Mouse (Mus musculus): Measurements from ENCODE around the gene Gna15.

- TF ChIP-seq CTCF (IDR thresholded peaks at IDR 0.05; ENCODE audit: borderline replicate concordance, insufficient read depth, low read depth, low read length) (no peak), POLR2A (IDR thresholded peaks at IDR 0.05; ENCODE audit: borderline replicate concordance, insufficient read depth, low read length) (no peak)
Observed at GRCm38 (mm10) chr10:81500032-81500431, 24.0 kb downstream of the Gna15 start, which contains the start of gene S1pr4.

All from cerebellum, adult 2 months (tissue).